ENCODE assay signal across 8 mouse cellular contexts in genomic region chr11:75164750-75165149, GRCm38 (mm10). TPM values are rescaled to one million over a fixed set of nuclear protein-coding genes. Genes with fewer than 3 reads are reported as not detected.
DNase-seq lines count a peak whose midpoint lies in the region; ATAC-seq and TF ChIP-seq lines count a peak whose summit lies in the region.

No protein-coding gene starts in this region.

- H3K27ac ChIP-seq in gastrocnemius, adult 2 months = peak overlapping the region; percentile 92
- peak overlapping the region; percentile 92 for H3K27ac ChIP-seq in limb, embryonic 13.5 days
- H3K27ac ChIP-seq in thymus, adult 2 months (ENCODE audit: control insufficient read depth, insufficient read depth, low read length) = no peak overlapping the region

- peak; percentile 40 for DNase-seq in gastrocnemius, adult 2 months
- no peak for DNase-seq in gastrocnemius, postnatal 14 days
- DNase-seq in urinary bladder, adult 2 months (ENCODE audit: low spot score) = peak; percentile 25
- DNase-seq in urinary bladder, adult 18-20 months (ENCODE audit: low spot score in 2 of 2) = no peak
- DNase-seq in T-cell, adult 2 months (ENCODE audit: low spot score) = no peak
- no peak for DNase-seq in thymus, adult 2 months
- DNase-seq in adrenal gland, adult (ENCODE audit: inconsistent age in 2 of 2, low spot score in 1 of 2) = no peak

- no peak; the same call in 1 of the 2 replicates for TF ChIP-seq CTCF in gastrocnemius, adult 2 months (IDR thresholded peaks at IDR 0.05)
- no peak for TF ChIP-seq CTCF in thymus, adult 2 months (IDR thresholded peaks at IDR 0.05; ENCODE audit: borderline replicate concordance, control insufficient read depth, extremely low read depth, insufficient read depth, low read length, poor library complexity)

- no peak for TF ChIP-seq POLR2A in thymus, adult 2 months (IDR thresholded peaks at IDR 0.05; ENCODE audit: control insufficient read depth, extremely low read depth, insufficient read depth, low read length, poor library complexity)

- H3K27me3 ChIP-seq in limb, embryonic 13.5 days = peaks cover 71% of the 10 kb centered on the region
- H3K27me3 ChIP-seq in thymus, adult 2 months (ENCODE audit: control insufficient read depth, insufficient read depth, low read length) = peaks cover 33% of the 10 kb centered on the region

- no peaks in the 10 kb centered on the region for H3K9me3 ChIP-seq in limb, embryonic 13.5 days

- intact Hi-C loops in gastrocnemius, adult 2 months (cut with DNase I) = loop anchor here (5.0 kb wide), 1 partner anchor 117 kb away; no protein-coding TSS in a partner anchor
- intact Hi-C loops in gastrocnemius, postnatal 14 days (cut with DNase I; ENCODE audit: low total_unique reads) = no loop called here

- H3K4me1 ChIP-seq in limb, embryonic 13.5 days = peaks cover 78% of the 10 kb centered on the region
- H3K4me1 ChIP-seq in thymus, adult 2 months (replicated peaks; ENCODE audit: control insufficient read depth, insufficient read depth, low read length) = peaks cover 34% of the 10 kb centered on the region

- ATAC-seq in limb, embryonic 13.5 days (ENCODE audit: low FRiP score, low read depth) = no peak

- H3K36me3 ChIP-seq in limb, embryonic 13.5 days = peaks cover 77% of the 10 kb centered on the region
- peaks cover 7% of the 10 kb centered on the region; the same call in 1 of the 2 replicates for H3K36me3 ChIP-seq in thymus, adult 2 months (ENCODE audit: control insufficient read depth, insufficient read depth, low read length)

- H3K4me3 ChIP-seq in gastrocnemius, adult 2 months = peak overlapping the region; percentile 94
- H3K4me3 ChIP-seq in limb, embryonic 13.5 days = peak overlapping the region; percentile 75
- no peak overlapping the region for H3K4me3 ChIP-seq in thymus, adult 2 months (ENCODE audit: control insufficient read depth, insufficient read depth, low read length)

- H3K9ac ChIP-seq in limb, embryonic 13.5 days = peak overlapping the region; percentile 90

- peak overlapping the region; percentile 87 for H3K4me2 ChIP-seq in limb, embryonic 13.5 days (replicated peaks)

- 23% methylated on average over 15 of the region's 15 CpGs for WGBS in limb, embryonic 13.5 days
- WGBS in thymus, adult 2 months = 32% methylated on average over 15 of the region's 15 CpGs

RNA-seq across cellular contexts. Expression of gene Hic1, which starts 4.6 kb away (rescaled TPM):
- total RNA-seq in gastrocnemius, adult 2 months (2021) = 1 to 10 TPM; 4.6 to 6.6 TPM
- 10 to 100 TPM; 12.3 to 18.9 TPM for total RNA-seq in gastrocnemius, postnatal 14 days (2021)
- 16.9 and 20.7 TPM in 2 replicates for polyA plus RNA-seq in urinary bladder, adult 2 months (2012; rRNA removed)
- polyA plus RNA-seq in limb, embryonic 13.5 days (2015; fragmentation: Nextera tagmentation; extraction: Ambion mirVana) = 28.2 and 29.3 TPM in 2 replicates
- 10.6 and 14.1 TPM in 2 replicates for polyA plus RNA-seq in thymus, adult 2 months (2012; rRNA removed)

RNA-seq across cellular contexts. Expression of gene Ovca2, which starts 13.9 kb away (rescaled TPM):
- 1 to 10 TPM; 2.5 to 3.6 TPM for total RNA-seq in gastrocnemius, adult 2 months (2021)
- total RNA-seq in gastrocnemius, postnatal 14 days (2021) = 1 to 10 TPM; 3.6 to 4.1 TPM
- 16.0 and 19.9 TPM in 2 replicates for polyA plus RNA-seq in urinary bladder, adult 2 months (2012; rRNA removed)
- polyA plus RNA-seq in limb, embryonic 13.5 days (2015; fragmentation: Nextera tagmentation; extraction: Ambion mirVana) = 27.8 and 29.5 TPM in 2 replicates
- 37.6 and 48.9 TPM in 2 replicates for polyA plus RNA-seq in thymus, adult 2 months (2012; rRNA removed)

RNA-seq across cellular contexts. Expression of gene Dph1, which starts 26.3 kb away (rescaled TPM):
- total RNA-seq in gastrocnemius, adult 2 months (2021) = 1 to 10 TPM; 5.5 to 6.2 TPM
- total RNA-seq in gastrocnemius, postnatal 14 days (2021) = 1 to 10 TPM; 6.6 to 6.9 TPM
- 20.1 and 26.6 TPM in 2 replicates for polyA plus RNA-seq in urinary bladder, adult 2 months (2012; rRNA removed)
- 23.9 and 24.9 TPM in 2 replicates for polyA plus RNA-seq in limb, embryonic 13.5 days (2015; fragmentation: Nextera tagmentation; extraction: Ambion mirVana)
- 28.3 and 33.8 TPM in 2 replicates for polyA plus RNA-seq in thymus, adult 2 months (2012; rRNA removed)

RNA-seq across cellular contexts. Expression of gene Rtn4rl1, which starts 28.8 kb away (rescaled TPM):
- total RNA-seq in gastrocnemius, adult 2 months (2021) = 1 to 10 TPM in 1 of 2 experiments, under 1 TPM in 1; 0.54 to 1.1 TPM
- total RNA-seq in gastrocnemius, postnatal 14 days (2021) = 1 to 10 TPM; 2.1 to 3.0 TPM
- polyA plus RNA-seq in urinary bladder, adult 2 months (2012; rRNA removed) = 23.3 and 34.8 TPM in 2 replicates
- polyA plus RNA-seq in limb, embryonic 13.5 days (2015; fragmentation: Nextera tagmentation; extraction: Ambion mirVana) = 2.3 and 3.1 TPM in 2 replicates
- polyA plus RNA-seq in thymus, adult 2 months (2012; rRNA removed) = 15.3 and 15.5 TPM in 2 replicates

Comparison
In these comparisons a context has a peak if more than half of its experiments do, and no peak if none do; other contexts are left out.
1. DNase-seq: peak in gastrocnemius, adult 2 months (single experiment) and urinary bladder, adult 2 months (single experiment); none in gastrocnemius, postnatal 14 days (single experiment), urinary bladder, adult 18-20 months (0 of 2), T-cell, adult 2 months (single experiment), thymus, adult 2 months (single experiment) and adrenal gland, adult (0 of 2).